Mouse (Mus musculus): ENCODE results near the gene Dynlrb1.

Gene Dynlrb1

DNA sequence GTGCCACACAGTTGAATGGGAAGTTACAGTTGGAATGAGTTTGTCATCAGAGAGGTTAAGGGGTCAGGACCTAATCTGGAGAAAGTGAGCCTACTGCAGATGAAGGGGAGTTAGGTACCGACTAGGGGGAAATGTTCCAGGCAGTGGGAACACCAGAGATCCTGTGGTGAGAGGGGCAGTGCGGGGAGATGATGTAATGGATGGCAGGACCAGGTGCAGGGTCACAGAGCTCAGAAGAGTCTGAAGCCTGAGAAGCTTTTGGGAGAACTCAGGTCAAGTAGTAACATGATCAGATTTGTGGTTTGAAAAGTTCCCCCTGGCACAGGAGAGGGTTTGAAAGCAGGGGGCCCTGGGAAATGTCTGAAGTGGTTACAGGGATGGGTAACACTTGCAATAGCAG lies 43.8 kb downstream of the Dynlrb1 start:
- DNase-seq (ENCODE audit: low spot score in 2 of 2) = no peak

DNA sequence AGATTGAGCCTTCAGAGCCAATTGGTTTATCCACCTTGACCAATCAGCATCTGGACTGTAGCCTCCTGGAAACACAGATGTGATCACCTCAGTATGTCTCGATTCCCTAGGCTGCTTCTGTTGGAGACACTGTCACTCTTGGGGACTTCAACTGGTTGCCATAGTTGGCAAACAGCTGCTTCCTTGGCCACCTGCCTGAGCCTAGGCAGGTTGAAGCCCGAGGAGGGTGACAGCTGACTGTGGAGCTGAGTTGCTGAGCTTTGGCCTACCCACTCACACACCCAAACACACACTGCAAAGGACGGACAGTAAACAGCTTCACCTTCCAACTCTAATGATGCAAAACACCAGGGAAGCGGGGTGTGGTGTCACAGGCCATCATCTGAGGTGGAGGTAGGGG lies 47.5 kb downstream of the Dynlrb1 start:
- no peak for DNase-seq (ENCODE audit: low spot score in 2 of 2)

DNA sequence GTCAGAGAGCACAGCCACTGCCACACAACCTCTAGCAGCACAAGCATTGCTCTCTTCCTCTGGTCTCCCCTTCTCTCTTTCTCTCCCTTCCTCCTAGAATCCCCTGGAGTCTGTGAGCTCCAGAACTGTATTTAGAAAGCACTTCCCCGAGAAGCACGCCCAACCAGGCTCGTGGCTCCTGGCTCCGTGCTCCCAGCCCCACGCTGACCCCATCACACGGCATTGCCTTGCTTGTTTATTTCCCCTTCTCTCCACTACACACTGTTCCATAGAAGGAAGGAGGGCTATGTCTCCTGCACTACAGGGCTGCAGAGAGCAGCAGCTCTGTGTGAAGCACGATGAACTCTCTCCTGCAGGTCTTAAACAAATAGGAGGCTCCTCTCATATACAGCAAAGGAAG lies 48.3 kb downstream of the Dynlrb1 start:
- no peak for DNase-seq (ENCODE audit: low spot score in 2 of 2)

DNA sequence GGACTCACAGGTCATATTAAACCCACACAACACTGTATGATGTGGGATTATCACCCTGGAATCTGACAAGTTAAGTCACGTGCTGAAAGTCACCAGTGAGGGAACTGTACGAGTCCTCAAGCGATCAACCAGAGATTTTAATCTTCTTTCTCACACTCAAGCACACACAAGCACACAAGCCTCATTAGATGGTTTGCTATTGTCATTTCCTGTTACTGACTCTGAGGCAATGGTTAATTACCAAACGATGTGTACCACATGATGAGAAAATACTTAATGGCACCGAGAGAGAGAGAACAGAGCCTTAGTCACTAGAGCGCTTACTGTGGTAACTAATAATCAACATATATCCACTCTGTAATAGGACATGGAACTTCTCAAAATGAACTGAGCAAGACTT lies 49.4 kb downstream of the Dynlrb1 start:
- DNase-seq (ENCODE audit: low spot score in 2 of 2) = no peak

GRCm38 (mm10) chr2:155287456-155288250 lies 51.3 kb downstream of the Dynlrb1 start:
- DNase-seq (ENCODE audit: low spot score in 2 of 2) = no peak

DNA sequence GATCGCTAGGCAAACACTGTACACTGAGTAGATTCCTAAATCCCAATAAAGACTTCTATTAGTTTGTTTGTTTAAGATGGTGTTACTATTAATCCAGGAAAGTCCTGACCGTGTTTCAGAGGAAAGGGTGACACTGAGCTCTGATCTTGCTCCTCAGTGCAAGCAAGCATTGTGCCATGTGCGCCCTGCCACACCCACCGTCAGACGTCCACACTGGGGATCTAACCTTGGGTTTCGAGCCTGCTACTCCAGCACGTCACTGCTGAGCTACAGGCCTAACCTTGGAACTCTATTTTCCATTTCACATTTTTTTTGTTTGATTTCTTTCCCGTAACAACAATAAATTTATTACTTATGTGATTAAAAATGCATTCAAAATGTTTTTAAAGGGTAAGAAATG lies 53.7 kb downstream of the Dynlrb1 start:
- no peak for DNase-seq (ENCODE audit: low spot score in 2 of 2)

- no peak for DNase-seq (ENCODE audit: low spot score in 2 of 2)
Measured at GRCm38 (mm10) chr2:155293382-155293781, 57.0 kb downstream of the Dynlrb1 start.

DNA sequence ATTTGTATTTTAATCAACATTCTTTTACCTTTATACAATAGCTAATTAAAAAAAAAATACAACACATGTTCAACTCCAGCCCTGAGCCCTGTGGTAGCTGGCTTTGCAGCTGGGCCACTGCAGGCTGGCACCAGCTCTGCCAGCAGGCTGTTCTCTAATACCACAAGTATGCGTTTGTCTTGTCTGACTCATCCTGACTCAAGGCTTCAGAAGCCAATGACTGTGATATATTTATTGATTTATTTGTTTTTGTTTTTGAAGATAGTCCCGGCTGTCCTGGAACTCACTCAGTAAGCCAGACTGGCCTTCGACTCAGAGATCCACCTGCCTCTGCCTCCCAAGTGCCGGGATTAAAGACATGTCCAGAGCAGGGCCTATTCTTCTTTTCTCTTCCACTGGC lies 57.6 kb downstream of the Dynlrb1 start:
- DNase-seq (ENCODE audit: low spot score in 2 of 2) = no peak

DNA sequence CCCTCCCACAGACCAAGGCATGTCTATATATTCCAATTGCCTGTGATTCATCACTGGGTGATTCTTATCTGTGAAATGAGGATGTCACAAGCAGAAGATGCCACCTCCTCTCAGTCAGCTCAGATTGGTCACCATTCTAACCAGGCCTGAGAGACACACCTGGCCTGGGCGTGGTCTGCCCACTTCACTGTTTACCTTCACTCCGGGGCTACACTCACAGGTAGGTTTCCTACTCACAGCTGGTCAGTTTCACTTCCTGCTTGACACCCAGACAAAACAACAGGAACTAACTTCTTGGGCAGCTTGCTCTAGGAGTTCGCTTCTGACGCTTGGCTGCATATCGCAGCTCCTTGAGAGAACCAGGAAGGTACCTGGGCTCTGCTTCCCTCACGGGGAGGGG lies 59.1 kb downstream of the Dynlrb1 start:
- no peak for DNase-seq (ENCODE audit: low spot score in 2 of 2)

DNA sequence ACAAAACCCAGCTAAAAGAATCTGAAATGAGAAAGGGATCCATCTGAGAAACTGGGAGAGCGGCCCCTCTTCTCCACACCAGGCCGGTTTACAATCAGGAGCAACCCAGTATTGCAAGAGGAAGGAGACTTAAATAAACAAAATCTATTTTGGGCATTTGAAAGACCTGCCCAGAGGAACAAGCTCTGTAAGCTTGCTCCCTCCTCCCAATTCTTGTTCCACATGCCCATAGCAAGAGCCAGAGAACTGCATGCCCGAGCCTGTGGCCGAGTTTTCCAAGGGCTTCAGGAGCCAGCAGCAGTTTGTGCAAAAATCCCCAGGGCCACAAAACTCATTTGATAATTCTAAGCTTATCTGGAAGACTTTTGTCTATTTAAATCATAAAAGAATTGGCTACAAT lies 63.2 kb downstream of the Dynlrb1 start:
- DNase-seq (ENCODE audit: low spot score in 2 of 2) = no peak
